Mouse (Mus musculus): ENCODE data around the gene Trap1. TPM values are rescaled to one million over a fixed set of nuclear protein-coding genes. Genes with fewer than 3 reads are reported as not detected.
"Not testable (repeated sequence)": the region's sequence is repeated elsewhere in the genome, so short reads cannot be mapped to it uniquely, and the experiment has no call there.

Gene Trap1
- total RNA-seq, 2 experiments from 2014 or later, result 161 to 173 TPM

- DNase-seq, result no peak
- intact Hi-C loops (cut with DNase I), result loop anchor here (10.0 kb wide), 1 partner anchor 197 kb away; the partner anchor contains the start of gene Zfp174
Measured at GRCm38 (mm10) chr16:4041646-4042045, 36.0 kb downstream of the Trap1 start.

GRCm38 (mm10) chr16:4040206-4040605 lies 37.4 kb downstream of the Trap1 start:
- DNase-seq, result no peak
- intact Hi-C loops (cut with DNase I), result loop anchor here (10.0 kb wide), 1 partner anchor 195 kb away; the partner anchor contains the start of gene Zfp174

- DNase-seq, result no peak
- intact Hi-C loops (cut with DNase I), result no loop called here
Measured at GRCm38 (mm10) chr16:4037690-4038089, 39.9 kb downstream of the Trap1 start.

GRCm38 (mm10) chr16:4036807-4037206 lies 40.8 kb downstream of the Trap1 start, which contains the start of gene Dnase1:
Dnase1 (plus strand) TSS chr16:4036942.
- intact Hi-C loops (cut with DNase I), result no loop called here
- no peak for DNase-seq

DNA sequence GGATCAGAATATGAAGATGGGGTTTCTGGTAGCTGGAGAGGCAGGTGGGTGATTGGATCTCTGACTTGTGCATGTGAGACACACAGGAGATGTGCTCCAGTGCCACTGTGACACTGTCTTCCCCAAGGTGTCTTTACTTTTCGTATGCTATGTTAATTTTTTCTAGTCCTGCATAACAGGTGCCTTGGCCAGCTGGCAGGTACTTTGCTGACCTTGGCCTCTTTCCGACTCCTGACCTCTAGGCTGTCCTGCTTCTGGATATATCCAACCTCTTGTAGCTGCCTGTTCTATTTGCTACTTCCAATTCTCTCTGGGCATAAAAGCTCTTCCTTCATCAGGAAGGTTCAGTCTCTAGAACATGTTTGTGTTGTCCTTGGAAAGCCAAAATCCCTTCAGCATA lies 42.1 kb downstream of the Trap1 start:
- no peak for DNase-seq
- intact Hi-C loops (cut with DNase I), result no loop called here

- intact Hi-C loops (cut with DNase I), result no loop called here
- DNase-seq, result no peak
Measured at GRCm38 (mm10) chr16:4034476-4034875, 43.2 kb downstream of the Trap1 start.

DNA sequence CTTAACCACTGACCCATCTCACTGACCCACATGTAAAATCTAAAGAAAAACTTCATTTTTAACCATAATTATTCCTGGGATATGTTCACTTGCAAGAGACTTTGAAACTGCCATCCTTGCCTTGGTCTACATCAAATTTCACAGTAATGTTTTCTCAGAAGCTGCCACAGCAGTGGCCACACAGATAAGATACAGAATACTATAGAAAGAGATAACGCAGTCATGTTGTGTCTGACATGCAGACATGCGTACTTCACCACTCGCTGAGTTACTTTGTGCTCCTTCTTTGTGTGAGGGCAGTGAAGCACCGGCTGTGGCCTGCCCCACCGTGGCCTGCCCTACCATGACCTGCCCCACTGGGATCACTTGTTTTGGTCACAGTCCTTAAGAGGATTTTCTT lies 43.7 kb downstream of the Trap1 start:
- DNase-seq, result no peak
- intact Hi-C loops (cut with DNase I), result no loop called here

GRCm38 (mm10) chr16:4032341-4032748 lies 45.3 kb downstream of the Trap1 start:
- DNase-seq, result no peak
- intact Hi-C loops (cut with DNase I), result no loop called here

DNA sequence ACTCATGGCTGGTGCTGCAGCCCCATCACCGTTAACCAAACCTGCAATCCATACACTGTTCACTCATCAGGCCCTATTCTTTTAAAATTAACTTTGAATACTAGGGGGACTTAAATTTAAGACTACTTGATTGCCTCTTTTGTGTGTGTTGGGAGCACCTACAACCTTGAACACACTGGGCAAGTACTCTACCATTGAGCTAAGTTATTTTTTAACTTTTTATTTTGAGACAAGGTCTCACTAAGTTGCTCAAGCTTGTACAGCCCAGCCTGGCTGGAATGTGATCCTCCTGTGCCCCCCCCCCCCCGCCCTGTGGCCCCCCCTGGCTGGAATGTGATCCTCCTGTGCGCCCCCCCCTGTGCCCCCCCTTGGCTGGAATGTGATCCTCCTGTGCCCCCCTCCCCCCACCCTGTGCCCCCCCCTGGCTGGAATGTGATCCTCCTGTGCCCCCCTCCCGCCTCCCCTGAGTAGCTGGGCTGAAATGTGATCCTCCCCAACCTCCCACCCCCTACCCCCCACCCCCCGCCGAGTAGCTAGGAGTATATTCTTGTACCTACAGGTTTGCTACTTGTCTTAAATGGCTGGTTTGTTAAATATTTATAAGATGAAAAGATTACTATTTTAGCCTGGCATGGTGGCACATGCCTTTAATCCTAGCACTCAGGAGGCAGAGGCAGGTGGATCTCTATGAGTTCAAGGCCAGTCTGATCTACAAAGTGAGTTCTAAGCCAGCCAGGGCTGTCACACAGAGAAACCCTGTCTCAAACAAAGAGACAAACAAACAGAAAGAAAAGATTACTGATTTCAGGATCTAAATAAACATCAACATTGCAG lies 46.0 kb downstream of the Trap1 start:
- no peak for DNase-seq
- intact Hi-C loops (cut with DNase I), result no loop called here

DNA sequence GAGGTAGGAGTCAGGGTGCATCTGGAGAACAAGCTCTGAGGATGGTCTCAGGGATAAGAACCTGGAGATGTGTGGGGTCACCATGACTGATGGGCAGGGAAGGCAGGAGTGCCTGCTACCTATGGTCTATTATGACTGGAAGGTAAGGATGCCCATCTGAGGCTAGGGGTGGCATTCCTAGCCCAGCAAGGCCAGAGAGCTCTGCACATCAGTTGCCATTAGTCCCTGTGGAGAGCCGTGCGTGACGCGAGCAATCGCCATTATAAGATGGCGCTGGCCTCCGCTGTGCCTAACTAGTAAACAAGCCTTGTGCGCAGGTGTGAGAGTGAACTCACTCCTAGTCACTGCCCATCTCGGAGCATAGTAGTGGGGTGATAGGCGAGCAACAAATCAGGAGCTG lies 47.1 kb downstream of the Trap1 start:
- intact Hi-C loops (cut with DNase I), result no loop called here
- DNase-seq, result no peak

- intact Hi-C loops (cut with DNase I), result no loop called here
- no peak for DNase-seq
Measured at GRCm38 (mm10) chr16:4029371-4029841, 48.2 kb downstream of the Trap1 start.

GRCm38 (mm10) chr16:4027211-4027610 lies 50.4 kb downstream of the Trap1 start:
- DNase-seq, result no peak
- intact Hi-C loops (cut with DNase I), result no loop called here

DNA sequence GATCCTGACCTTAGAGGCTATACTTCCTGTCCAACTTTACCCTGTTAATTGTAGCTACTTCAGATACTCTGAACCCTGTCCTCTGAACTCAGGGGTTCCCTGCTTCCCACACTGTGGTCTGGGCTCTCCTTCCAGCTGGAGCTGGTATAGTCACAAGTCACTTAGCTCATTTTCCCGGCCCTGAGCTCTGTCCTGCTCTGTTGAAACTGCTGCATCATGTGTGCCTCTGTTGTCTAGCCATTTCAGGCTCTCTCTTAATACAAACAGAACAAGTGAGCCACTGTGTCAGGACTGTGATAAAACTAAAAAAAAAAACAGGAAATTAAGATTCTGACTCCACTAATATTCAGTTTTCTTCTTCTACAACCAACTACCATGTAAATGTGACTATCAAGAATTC lies 51.0 kb downstream of the Trap1 start:
- intact Hi-C loops (cut with DNase I), result no loop called here
- DNase-seq, result no peak

DNA sequence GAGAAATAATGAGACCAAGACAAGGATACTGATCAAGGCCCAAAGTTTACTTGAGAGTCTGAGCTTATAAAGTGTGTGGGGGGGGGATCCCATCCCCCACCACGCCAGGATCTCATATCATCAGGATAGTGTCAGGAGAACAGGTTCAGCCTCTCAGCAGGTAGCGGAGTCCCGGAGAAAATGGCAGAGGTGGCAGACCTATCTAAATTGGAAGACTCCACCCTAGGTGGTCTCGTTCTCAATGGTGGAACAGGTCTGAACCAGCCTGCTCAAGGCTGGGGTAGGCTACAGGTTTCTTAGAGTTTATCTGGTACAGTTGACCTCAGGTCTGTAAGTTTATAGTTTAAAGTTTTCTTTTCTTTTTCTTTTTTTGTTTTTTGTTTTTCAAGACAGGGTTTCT lies 54.9 kb downstream of the Trap1 start:
- DNase-seq, result no peak
- intact Hi-C loops (cut with DNase I), result no loop called here

DNA sequence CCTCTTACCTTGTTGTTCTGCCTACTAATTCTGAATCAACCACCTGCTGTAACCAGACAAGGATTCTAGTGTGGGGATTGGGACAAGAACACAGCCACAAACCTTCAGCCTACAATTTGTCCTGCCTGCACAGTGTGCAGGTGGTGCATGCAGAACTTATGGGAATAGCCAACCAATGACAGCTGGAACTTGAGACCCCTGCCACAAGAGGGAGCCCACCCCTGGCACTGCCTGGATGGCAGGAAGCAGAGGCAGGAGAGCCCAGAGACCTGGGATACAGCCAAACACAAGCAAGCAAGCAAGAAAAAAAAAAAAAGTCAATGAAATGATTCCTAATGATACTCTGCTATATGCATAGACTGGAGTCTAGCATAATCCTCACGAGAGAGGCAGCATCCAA lies 56.4 kb downstream of the Trap1 start:
- intact Hi-C loops (cut with DNase I), result no loop called here
- DNase-seq, result no peak

- intact Hi-C loops (cut with DNase I); DNase-seq: not testable (repeated sequence)
Measured at GRCm38 (mm10) chr16:4017466-4017865, 60.2 kb downstream of the Trap1 start.

- intact Hi-C loops (cut with DNase I); DNase-seq: not testable (repeated sequence)
Measured at GRCm38 (mm10) chr16:4016786-4017185, 60.8 kb downstream of the Trap1 start.

DNA sequence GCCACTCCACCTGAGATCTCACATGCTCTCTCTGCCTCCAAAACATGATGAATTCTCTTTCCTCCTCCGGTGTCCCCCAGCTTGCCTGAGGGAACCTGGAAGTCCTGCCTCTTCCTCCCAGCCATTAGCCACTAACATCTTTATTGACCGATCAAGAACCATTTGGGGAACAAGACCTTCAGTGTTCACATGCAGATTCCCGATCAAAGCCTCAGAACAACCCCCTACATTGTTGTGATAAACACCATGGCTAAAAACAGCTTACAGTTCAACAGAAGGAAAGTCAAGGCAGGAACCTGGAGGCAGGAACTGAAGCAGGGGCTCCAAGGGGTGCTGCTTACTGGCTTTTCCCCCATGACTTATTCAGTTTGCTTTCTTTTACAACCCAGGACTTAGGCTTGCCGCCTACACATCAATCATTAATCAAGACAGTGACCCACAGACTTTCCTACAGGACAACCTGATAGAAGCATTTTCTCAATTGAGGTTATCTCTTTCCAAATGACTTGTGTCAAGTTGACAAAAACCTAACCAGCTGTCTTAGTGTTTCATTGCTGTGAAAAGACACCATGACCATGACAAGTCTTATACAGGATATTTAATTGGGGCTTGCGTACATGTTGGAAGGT lies 63.5 kb downstream of the Trap1 start:
- intact Hi-C loops (cut with DNase I), result no loop called here
- no peak for DNase-seq

DNA sequence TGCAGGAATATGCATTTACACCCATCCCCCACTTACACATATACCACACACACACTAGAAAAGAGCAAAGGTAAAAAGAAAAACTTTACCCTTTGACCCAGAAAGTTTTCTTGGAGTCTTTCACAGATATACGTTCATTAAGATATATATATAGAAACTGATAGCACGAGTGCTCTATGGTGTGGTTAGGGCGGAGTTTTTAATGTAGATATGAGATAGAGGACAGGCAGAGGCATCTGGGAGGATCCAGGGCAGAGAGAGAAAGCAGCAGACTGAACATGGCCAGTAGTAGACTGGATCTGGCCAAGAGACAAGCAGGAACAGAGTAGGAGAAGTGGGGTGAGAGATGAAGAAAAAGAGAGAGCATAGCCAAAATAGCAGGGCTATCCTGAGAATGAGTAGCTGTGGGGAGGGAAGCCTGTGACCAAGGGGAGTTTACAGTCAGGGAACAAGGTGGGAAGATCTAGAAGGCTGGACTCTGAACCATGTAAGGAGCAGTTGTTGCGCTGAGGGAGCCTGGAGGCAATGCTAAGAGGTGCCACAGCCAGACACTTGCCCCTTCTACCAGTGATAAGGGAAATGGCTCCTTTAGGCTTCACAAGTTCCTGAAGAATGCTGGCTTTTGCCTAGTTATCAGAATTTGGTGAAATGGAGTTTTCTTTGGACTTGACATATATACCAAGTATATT lies 64.6 kb downstream of the Trap1 start:
- DNase-seq, result no peak
- intact Hi-C loops (cut with DNase I), result no loop called here

- peak; percentile 95 for DNase-seq
- intact Hi-C loops (cut with DNase I), result loop anchor here (2.0 kb wide), 1 partner anchor 165 kb away; no protein-coding TSS in a partner anchor
Measured at GRCm38 (mm10) chr16:4003489-4004398, 73.9 kb downstream of the Trap1 start, which contains the start of gene Slx4. Slx4 (minus strand) TSS chr16:4003770.
